Mouse (Mus musculus) brain, embryonic 14.5 days (tissue): ENCODE data around the gene Cpa4. TPM values are rescaled to one million over a fixed set of nuclear protein-coding genes. Genes with fewer than 3 reads are reported as not detected.

Experiments used
- DNase-seq: peaks from one replicate; pipeline ENCODE4 v3.0.0-alpha.2; 2011; ENCODE audit warnings: low read depth
- CTCF ChIP-seq: fragments of 200-500 bp; IDR thresholded peaks from 2 replicates; pipeline ENCODE4 v1.5.1; 2012; ENCODE audit warnings: inconsistent platforms, mild to moderate bottlenecking, moderate library complexity, borderline replicate concordance; ENCODE audit not compliant: insufficient read depth, insufficient read length; ENCODE audit errors: extremely low read depth
- POLR2A ChIP-seq: fragments of 200-500 bp; IDR thresholded peaks from 2 replicates; pipeline ENCODE4 v1.6.1; 2012; ENCODE audit warnings: mild to moderate bottlenecking, inconsistent platforms, borderline replicate concordance; ENCODE audit not compliant: poor library complexity, insufficient read depth, insufficient read length, severe bottlenecking; ENCODE audit errors: extremely low read depth
- polyA plus RNA-seq: library from polyadenylated mRNA; depleted of rRNA; stranded (reverse); fragments of >200 nt; gene quantifications from 2 replicates; pipeline ENCODE4 v1.2.3, GENCODE M21; 2012

The Cpa4 gene
- polyA plus RNA-seq, 1 experiment, result 2.5 TPM

DNA sequence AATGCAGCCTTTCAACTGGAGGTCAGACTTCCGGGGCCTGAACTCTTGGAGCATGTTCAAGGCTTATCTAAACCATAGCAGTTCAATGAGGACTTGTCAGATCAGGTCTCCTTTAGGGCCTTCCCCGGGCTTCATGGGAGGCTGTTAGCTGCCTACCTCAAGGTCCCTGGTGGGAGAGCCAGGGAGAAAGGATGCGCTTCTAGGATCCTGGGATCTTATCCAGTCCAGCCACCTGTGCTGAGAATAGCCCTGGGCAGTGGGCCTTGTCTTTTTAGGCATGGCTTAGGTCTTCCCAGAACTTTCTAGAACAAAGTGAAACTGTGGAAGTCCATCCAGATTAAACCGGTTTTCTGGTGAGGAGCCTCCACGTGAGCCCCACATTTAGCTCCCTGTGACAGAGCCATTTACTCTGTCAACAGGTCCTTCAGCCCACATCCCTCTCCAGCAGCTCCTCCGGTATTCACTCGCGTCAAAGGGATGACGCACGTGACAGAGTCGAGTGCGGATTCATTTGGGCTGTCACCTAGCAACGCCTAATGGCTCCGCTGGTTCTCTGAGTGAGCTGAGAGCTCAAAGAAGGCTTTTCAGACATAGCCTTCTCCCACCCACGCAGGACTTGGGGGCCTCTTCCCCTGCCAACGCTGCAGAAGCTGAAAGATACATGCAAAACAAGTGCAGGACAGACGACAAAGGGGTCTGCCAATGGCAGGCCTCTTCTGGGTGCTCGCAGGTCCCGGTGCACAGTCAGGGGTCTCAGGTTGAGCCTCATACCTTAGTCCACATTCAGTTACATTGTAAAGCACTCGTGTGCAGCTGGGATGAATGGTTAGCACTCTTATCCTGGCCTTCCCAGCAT lies 4.5 kb downstream of the Cpa4 start:
- DNase-seq, result peak; percentile 97

DNA sequence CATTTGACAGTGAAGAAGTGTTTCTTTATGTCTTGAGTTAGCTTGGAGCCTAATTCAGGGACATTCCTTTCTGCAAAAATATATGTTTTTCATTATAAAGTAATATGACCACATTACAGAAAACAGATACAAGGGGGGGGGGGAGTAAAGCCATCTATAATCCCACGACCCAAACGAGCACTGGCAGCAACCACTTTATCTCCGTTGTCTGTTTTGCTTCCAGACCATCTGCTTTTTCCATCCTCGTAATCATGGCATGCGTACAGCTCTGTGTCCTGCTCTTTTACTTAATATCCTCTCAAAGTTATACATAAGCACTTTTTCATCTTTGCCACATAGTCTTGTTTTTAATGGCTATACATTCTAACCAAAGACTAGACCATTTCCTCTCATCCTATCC lies 5.2 kb downstream of the Cpa4 start:
- TF ChIP-seq POLR2A, result no peak
- TF ChIP-seq CTCF, result no peak
- no peak for DNase-seq

More for the DNA sequence above, 4.5 kb downstream of the Cpa4 start:
- TF ChIP-seq POLR2A, result no peak

DNA sequence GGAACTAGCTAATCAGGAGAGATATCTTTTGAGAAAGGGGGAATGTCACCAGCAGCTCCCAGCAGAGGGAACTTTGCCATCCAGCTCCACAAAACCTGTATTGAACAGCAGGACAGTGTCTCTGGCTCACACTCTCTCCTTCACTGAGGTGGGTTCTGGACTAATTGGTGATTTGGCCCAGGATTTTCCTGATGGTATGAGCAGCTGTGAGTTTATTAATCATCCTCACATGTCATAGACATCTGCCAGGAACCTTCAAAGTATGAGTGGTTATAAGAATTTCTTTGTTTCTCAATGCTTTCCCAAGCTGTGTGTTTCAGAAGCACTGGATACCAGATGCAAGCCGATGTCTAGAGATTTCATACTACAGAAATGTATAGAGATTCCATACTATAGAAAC lies 6.8 kb downstream of the Cpa4 start:
- peak; percentile 41 for DNase-seq
- TF ChIP-seq POLR2A, result no peak
- TF ChIP-seq CTCF, result no peak

DNA sequence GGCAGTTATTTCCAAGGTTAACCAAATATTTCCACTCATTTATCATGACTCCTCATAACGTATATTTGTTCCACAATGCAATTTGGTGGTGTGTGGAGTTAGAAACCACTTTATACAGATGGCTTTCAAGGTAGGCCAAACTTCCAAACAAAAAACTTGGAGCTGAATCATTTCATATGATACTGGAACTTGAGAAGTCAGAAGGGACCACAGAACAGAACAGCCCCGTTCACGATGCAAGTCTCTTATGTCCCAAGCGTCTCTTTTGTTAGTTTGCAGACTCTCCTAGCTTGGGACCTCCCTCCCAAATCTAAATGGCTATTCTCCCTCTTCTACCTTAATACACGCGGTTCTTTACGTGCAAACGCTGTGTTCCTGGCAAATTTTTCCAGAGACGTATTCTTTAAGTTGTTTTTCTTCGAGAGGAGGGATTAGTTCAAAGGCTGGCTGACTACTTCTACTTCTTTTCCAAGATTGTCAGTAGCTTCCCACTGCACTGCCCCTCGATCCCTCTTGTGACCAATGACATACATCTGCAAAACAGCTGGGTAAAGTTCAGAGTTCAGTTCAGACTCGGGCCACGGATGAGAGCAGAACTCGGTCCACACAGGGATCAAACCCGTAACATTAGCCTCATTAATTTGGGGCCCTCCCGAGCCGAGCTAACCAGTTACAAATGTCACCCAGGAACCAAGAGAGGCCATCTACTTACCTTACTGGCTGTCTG lies 8.5 kb downstream of the Cpa4 start:
- TF ChIP-seq CTCF, result no peak
- no peak for DNase-seq

DNA sequence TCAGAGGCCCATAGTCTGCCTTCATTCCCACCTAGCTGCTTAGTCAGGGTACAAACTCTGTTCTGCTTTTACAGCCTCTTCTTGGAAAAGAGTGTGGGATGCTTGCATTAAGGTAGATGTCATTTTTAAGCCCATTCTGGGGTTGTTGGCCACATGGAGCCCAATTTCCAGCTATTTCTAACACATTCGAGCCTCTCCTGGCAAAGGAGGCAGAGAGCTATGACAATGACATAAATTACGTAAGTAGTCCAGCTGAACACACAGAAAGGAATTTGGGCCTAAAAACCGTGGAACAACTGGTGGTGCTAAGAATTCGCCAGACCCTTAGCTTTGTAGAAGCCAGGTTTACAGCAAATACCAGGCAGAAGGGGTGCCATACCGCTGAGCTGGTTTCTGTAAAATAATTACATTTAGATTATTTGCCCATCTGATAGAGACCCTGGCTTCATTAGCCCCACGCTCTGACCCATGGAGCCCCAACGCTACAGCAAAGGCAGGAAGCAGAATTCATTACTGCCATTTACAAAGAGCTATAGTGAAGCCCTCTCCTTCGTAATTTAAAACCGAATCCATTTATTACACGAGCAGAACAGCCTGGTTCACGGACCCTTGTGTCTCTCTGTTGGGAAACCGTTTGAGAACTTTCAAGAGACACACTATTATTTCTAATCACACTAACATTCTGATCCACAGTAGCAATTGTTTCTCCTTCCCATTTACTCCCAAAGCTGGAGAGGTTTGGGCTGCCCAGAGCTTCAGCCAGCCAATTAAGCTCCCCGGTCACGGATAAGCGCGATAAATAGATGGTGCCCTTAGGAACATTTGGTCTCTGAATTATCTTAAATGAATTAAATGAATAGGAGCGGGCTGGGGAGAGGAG lies 12.0 kb downstream of the Cpa4 start:
- no peak for TF ChIP-seq CTCF
- TF ChIP-seq POLR2A, result no peak
- DNase-seq, result peak; percentile 89

DNA sequence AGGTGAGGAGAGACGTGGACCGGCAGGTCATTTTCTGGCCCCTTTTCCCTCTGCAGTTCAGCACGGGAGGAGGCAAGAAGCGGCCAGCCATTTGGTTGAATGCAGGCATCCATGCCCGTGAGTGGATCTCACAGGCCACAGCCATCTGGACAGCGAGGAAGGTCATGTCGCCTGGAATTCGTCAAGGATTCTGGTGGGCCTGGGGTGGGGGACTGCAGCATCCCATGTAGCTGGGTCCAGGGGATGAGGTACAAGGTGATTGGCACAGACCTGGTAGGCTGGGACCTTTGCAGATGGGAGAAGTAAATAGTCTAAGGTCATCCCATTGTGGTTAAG lies 12.6 kb downstream of the Cpa4 start:
- TF ChIP-seq POLR2A (no peak), CTCF (no peak)
- no peak for DNase-seq

DNA sequence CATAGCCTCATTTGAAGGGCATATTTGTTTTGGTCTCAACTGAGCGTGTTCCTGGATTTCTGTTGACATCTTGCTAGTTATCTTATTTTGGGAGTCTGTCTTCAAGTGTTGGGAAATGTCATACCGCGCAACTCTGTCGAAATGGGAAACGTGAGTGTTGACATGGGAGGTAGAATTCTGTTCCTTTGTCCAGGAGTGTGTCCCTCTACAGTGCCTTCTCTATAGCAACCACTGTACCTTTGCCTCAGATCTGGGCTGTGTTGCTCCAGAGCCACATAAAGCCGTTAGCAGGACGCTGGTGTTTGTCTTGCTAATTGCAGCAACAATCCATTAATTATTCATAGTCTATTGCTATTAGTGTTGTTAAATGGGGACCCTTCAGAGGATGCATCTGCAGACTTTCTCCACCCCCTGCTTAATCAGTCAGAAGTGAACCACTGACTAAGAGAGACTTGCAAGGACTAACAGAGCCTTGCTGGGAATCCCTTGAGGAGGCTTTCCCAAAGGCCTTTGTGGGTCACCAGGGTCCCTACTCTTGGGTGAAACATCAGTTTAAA lies 18.8 kb downstream of the Cpa4 start:
- peak; percentile 59 for DNase-seq
- TF ChIP-seq POLR2A (no peak), CTCF (no peak)

DNA sequence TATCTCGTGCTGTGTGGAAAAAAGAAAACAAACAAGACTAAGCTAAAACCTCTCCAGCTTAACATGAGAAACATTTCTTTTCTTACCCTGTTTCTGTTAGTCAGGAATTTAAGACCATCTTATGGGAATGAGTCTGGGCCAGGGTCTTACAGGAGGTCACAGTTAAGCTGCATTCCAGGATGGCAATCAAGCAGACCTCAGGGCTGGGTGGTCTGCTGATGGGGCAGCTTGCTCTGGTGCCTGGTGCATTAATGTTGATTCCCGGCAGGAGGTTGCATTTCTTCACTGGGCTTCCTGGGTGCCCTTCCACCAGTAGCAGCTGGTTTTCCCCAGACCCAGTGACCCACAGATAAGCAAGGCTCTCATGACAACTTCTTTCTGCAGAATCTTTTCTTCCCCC lies 21.6 kb downstream of the Cpa4 start:
- DNase-seq, result no peak
- no peak for TF ChIP-seq CTCF
- TF ChIP-seq POLR2A, result no peak

DNA sequence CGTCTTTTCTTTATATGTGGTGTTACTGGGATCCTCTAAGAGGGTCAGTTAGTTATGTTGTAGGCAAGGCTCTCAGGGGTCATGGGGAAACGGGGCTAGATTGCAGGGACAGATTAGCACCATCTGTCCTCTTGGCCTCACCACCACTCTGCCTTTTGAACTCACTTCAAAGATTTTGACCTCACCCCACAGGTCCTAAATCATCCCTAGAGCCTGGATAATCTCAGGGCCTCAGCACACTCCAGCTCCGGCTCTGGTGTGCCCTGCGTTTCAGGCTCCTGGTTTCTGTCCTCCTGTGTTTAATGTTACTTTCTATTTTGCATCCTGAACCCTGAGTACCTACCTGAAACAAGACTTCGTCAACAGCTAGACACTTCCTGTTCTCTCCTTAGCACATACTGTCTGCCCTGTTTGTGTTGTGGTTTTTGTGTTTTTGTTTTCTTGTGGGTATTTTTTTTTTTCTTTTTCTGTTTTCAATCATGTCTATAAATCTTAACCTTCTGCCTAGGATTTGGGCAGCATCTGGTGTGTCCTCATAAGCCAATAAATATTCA lies 23.8 kb downstream of the Cpa4 start:
- no peak for DNase-seq
- TF ChIP-seq POLR2A (no peak), CTCF (no peak)

DNA sequence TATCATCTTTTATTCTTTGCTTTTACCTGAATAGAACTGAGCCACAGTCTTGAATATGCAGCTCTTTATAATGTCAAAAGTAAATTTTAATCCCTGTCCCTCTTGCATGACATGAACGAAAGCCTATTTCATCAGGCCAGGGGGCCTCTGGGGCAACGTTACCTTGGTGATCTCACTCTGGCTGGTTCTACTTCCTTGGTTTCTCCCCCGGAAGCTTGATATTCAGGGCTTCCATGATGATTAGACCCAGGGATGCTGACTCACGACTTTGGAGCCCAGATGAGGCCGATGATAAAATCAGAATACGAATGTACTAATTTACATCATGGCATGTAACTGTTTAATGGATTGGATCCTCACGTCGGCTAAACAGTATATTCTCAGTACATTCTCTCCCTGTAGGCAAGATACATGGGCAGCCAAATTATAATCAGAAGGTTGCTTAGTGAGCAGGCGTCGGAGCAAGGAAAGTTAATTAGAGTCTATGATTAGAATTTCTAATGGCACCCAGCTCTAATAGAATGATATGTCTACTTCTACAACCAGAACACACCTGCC lies 24.3 kb downstream of the Cpa4 start:
- DNase-seq, result peak; percentile 72
- TF ChIP-seq POLR2A (no peak), CTCF (no peak)

DNA sequence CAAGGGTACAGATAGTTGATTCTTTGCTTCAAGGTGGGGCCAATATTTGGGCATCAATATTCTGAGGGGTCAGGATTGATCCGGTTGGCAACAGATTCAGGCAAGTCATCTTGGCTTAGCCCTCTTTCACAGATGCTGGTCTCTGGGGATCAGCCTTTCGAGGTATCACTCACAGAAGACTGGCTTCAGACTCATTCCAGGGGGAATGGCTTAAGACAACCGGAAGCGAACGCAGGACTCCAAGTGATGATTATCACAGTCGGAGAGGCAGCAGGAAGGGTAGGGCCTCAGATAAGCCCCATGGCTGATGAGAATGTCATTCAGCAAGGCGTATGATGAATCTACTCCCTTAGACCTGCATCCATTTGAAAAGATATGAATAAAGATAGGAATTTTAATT lies 26.2 kb downstream of the Cpa4 start:
- no peak for TF ChIP-seq CTCF
- TF ChIP-seq POLR2A, result no peak
- DNase-seq, result no peak

DNA sequence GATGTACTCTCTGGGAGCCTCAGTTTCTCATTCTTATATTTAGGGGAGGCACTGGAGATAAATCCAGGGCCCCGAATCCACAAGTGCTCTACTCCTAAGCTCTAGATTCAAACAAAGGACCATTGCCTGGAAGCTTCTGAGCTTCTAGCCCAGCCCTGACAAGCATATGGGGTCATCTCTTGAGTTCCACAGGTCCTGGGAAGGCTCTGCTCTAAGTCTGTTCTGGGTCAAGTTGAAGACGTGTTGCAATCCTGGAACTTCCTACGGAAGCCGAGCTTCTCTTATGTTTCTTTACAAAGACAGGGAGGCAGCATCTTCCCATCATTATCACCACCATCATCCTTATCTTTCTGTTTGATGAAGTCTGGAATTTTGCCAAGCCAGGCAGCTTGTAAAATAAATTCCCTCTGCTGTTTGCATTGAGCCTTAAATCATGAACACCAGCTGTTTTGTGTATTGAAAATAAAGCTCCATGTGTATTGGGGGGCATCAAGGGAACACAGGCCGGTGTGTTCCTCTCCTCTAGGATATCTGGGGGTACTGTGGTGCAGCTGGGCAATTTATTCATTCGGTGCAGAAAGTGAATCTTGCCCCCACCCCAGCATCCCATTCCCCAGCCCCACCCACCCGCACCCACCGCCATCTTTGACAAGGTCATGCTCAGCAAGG lies 28.2 kb downstream of the Cpa4 start:
- peak; percentile 67 for DNase-seq
- TF ChIP-seq CTCF (no peak), POLR2A (no peak)
